Mouse (Mus musculus): ENCODE measurements around the gene Etnppl. TPM values are rescaled to one million over a fixed set of nuclear protein-coding genes. Genes with fewer than 3 reads are reported as not detected.

Etnppl gene
- polyA plus RNA-seq, 1 experiment from 2014 or later, result not detected

DNA sequence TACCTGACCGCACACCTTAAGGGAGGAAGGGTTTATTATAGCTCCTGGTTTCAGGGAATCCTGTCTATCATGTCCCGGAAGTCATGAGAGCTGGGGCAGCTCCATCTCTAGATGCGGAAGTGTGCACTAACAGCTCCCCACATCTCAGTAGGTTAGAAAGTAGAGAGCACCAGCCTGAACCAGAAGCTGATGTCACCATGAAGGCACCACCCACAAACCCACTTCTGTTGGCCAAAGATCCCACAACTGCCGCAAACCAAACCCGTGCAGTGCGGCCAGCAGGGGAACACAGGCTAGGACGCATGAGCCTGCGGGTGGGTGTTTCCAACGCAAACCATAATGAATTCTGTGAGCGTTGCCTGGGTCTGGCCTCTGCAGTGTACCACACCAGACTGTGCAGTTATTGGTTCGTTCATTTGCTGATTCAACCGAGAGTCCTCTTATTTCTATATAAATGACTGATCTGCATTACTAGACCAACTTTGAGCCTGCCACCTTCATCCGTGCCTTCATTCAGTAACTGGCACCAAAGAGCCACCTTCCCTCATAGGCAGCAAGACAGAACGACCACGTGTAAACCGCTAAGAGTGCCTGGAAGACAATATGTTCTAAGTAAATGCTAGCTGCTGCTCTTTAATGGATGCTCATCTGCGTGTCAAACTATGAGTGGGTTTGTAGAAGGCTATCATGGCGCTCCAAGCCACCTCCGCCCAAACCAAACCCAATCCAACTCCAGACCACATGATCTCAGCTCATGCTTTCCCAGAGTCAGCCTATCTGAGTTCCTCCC lies 60.6 kb downstream of the Etnppl start:
- no peak overlapping the region for H3K27ac ChIP-seq
- H3K9me3 ChIP-seq, result no peaks in the 10 kb centered on the region
- no peak for ATAC-seq (ENCODE audit: insufficient number of reproducible peaks, insufficient read depth, low FRiP score, low TSS enrichment, low read depth)
- H3K9ac ChIP-seq, result no peak overlapping the region
- 93% methylated on average over 19 of the region's 19 CpGs for WGBS
- H3K27me3 ChIP-seq, result no peaks in the 10 kb centered on the region
- H3K4me2 ChIP-seq, result no peak overlapping the region
- H3K36me3 ChIP-seq, result no peaks in the 10 kb centered on the region
- no peak overlapping the region for H3K4me3 ChIP-seq
- H3K4me1 ChIP-seq, result peaks cover 4% of the 10 kb centered on the region

DNA sequence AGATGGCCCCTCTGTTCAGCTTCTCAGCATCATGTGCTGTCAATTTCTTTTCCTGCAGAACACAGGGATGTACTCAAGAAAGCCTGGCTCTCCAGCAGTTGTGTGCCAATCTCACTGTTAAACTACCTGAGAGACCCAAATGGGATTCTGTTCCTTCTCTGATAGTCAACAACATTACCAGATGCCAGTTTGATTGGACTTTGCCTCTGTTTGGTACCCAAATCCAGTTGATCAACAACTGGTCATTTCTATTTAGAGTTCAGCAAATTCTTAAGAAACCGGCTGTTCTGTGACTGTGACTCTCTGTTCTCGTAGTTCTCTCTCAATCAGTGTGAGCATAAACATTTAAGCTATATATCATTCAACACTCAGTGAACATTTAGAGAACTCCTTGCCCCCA lies 64.0 kb downstream of the Etnppl start:
- Histone ChIP-seq H3K4me1 (no peaks in the 10 kb centered on the region), H3K27me3 (no peaks in the 10 kb centered on the region), H3K9me3 (no peaks in the 10 kb centered on the region), H3K36me3 (no peaks in the 10 kb centered on the region), H3K9ac (no peak overlapping the region), H3K4me2 (no peak overlapping the region), H3K27ac (no peak overlapping the region), H3K4me3 (no peak overlapping the region)
- WGBS, result 89% methylated on average over 2 of the region's 2 CpGs
- no peak for ATAC-seq (ENCODE audit: insufficient number of reproducible peaks, insufficient read depth, low FRiP score, low TSS enrichment, low read depth)

DNA sequence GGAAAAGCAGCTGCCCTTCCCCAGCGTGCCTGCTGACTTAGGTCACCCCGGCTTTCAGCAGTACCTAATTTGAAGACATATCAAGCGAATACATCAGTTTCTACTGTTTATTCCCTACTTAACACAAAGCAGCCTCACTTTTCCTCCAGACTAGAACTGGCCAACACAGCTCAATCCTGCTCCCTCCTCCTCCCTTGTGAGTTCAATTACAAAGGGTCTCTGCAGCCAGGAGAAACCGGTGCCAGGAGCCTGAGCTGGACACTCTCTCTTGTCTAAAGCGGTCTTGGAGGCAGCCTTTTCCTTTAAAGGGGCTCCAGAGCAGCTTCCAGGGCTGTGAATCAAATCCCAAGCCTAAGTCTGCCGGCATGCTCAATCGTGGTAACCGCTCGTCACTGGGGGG lies 64.9 kb downstream of the Etnppl start:
- Histone ChIP-seq H3K36me3 (no peaks in the 10 kb centered on the region), H3K4me2 (no peak overlapping the region), H3K27me3 (no peaks in the 10 kb centered on the region), H3K9me3 (no peaks in the 10 kb centered on the region), H3K4me3 (no peak overlapping the region), H3K4me1 (no peaks in the 10 kb centered on the region), H3K9ac (no peak overlapping the region), H3K27ac (no peak overlapping the region)
- 82% methylated on average over 9 of the region's 9 CpGs for WGBS
- no peak for ATAC-seq (ENCODE audit: insufficient number of reproducible peaks, insufficient read depth, low FRiP score, low TSS enrichment, low read depth)

DNA sequence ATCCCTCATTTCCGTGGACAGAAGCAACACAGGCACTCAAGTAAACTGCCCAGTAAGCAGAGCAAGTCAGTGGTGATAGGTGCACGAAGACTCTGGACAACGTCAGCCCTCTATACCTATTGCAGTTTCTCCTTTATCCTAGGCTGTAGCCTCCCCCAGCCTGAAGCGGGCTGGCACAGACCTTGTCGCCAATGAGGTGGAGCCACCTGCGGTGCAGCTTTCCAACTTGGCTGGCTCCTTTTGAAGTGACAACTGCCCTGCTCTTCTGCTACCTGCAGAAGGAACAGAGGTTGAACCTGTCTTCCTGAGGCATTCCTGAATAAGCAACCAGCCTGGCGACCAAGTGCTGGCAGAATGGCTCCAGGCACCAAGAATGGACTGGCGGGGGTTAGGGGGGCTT lies 66.6 kb downstream of the Etnppl start:
- H3K4me2 ChIP-seq, result no peak overlapping the region
- no peaks in the 10 kb centered on the region for H3K9me3 ChIP-seq
- no peaks in the 10 kb centered on the region for H3K27me3 ChIP-seq
- H3K36me3 ChIP-seq, result no peaks in the 10 kb centered on the region
- no peak overlapping the region for H3K4me3 ChIP-seq
- WGBS, result 79% methylated on average over 8 of the region's 8 CpGs
- H3K4me1 ChIP-seq, result no peaks in the 10 kb centered on the region
- no peak for ATAC-seq (ENCODE audit: insufficient number of reproducible peaks, insufficient read depth, low FRiP score, low TSS enrichment, low read depth)
- H3K27ac ChIP-seq, result no peak overlapping the region
- no peak overlapping the region for H3K9ac ChIP-seq

DNA sequence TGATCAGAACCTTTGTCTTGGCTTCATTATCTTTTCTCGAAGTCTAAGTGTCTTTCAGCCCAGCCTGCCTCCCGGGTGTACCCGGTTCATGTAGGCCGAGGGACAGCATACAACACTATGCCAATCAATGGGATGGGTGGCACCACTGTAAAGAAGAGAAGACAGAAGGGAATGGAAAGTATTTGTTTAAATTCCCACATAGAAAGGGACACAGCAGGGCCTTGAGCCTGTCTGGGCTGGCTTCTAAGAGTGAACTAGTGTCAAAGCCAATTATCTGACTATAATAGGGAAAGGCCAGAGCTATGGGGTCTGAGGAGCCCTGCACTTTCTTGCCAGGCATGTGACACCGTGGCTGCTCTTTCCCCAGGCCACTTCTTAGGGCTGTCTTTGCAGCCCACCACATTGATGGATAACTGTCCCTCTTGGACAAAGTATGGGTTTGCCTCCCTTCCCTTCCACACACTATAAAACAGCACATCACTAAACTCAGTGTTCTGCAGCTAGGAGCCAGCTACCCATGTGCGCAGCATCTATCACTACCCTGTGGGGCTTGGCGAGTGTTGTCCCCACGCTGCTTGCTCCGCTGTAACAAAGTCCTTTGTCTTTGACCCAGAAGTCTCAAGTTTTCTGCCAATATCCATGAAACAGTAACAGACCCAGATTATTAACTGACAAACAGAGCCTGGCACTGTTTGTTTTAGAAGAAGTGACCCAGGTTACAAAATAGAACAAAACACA lies 67.2 kb downstream of the Etnppl start:
- no peak overlapping the region for H3K4me2 ChIP-seq
- 80% methylated on average over 9 of the region's 9 CpGs for WGBS
- no peaks in the 10 kb centered on the region for H3K36me3 ChIP-seq
- no peak overlapping the region for H3K4me3 ChIP-seq
- no peaks in the 10 kb centered on the region for H3K27me3 ChIP-seq
- H3K9ac ChIP-seq, result no peak overlapping the region
- H3K4me1 ChIP-seq, result no peaks in the 10 kb centered on the region
- H3K9me3 ChIP-seq, result no peaks in the 10 kb centered on the region
- ATAC-seq (ENCODE audit: insufficient number of reproducible peaks, insufficient read depth, low FRiP score, low TSS enrichment, low read depth), result no peak
- no peak overlapping the region for H3K27ac ChIP-seq

DNA sequence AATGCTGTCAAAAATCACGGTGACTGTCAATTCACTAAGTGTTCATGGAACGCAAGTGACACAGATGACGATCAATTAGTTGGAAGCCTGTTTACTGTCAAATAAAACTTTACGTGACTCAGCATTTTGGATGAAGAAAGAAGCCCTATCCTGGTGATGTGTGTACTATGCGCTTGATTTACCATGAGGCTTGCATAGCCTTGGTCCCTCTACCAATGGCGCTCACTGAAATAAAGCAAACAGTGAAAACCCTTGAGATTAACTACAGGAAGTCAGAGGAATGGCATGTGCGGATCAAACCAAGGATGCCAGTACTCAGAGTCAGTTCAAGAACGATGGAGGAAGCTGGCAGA lies 67.7 kb downstream of the Etnppl start:
- Histone ChIP-seq H3K36me3 (no peaks in the 10 kb centered on the region), H3K4me3 (no peak overlapping the region), H3K9me3 (no peaks in the 10 kb centered on the region), H3K4me1 (0 out of 2 replicates have a peak, but pooled peaks cover 3% of the 10 kb centered on the region), H3K9ac (no peak overlapping the region), H3K27ac (no peak overlapping the region), H3K27me3 (no peaks in the 10 kb centered on the region), H3K4me2 (no peak overlapping the region)
- ATAC-seq (ENCODE audit: insufficient number of reproducible peaks, insufficient read depth, low FRiP score, low TSS enrichment, low read depth), result no peak
- WGBS, result 88% methylated on average over 8 of the region's 8 CpGs

DNA sequence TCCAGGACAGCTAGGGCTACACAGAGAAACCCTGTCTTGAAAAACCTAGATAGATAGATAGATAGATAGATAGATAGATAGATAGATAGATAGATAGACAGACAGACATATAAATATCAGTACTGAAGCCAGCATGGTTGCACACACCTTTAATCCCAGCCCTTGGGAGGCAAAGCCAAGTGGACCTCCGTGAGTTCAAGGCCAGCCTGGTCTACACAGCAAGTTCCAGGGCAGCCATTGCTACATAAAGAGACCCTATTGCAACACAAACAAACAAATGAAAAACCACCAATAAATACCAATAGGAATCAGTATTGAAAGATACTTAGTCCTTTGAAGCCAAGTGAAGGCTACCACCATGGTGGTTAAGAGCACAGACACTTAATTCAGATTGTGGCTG lies 69.8 kb downstream of the Etnppl start:
- Histone ChIP-seq H3K27ac (no peak overlapping the region), H3K27me3 (no peaks in the 10 kb centered on the region), H3K4me3 (no peak overlapping the region), H3K9ac (no peak overlapping the region), H3K36me3 (no peaks in the 10 kb centered on the region), H3K4me1 (peaks cover 14% of the 10 kb centered on the region), H3K9me3 (no peaks in the 10 kb centered on the region), H3K4me2 (no peak overlapping the region)
- ATAC-seq (ENCODE audit: insufficient number of reproducible peaks, insufficient read depth, low FRiP score, low TSS enrichment, low read depth), result no peak
- WGBS, result 91% methylated on average over 1 of the region's 1 CpGs

Other genes starting within 250 kb of the Etnppl start
- 407 and 439 TPM in 2 replicates for gene Ostc, start 92.0 kb downstream of the Etnppl start, polyA plus RNA-seq (2015; fragmentation: Nextera tagmentation; extraction: Ambion mirVana)
- gene Rpl34, start 113.0 kb downstream of the Etnppl start, polyA plus RNA-seq (2015; fragmentation: Nextera tagmentation; extraction: Ambion mirVana), result 960 and 1,059 TPM in 2 replicates

All from embryonic facial prominence, embryonic 13.5 days (tissue).